Mouse (Mus musculus) thymus, adult 2 months (tissue): ENCODE measurements around the gene Ttc27.

Experiments
- CTCF ChIP-seq: fragments of 200-500 bp; IDR thresholded peaks from 2 replicates; pipeline ENCODE4 v1.5.1; 2012; ENCODE audit warnings: mild to moderate bottlenecking, control low read depth, low read length, moderate library complexity, borderline replicate concordance; ENCODE audit not compliant: control insufficient read depth, poor library complexity, insufficient read depth; ENCODE audit errors: extremely low read depth
- POLR2A ChIP-seq: fragments of 200-500 bp; IDR thresholded peaks from 2 replicates; pipeline ENCODE4 v1.6.1; 2012; ENCODE audit warnings: mild to moderate bottlenecking, low read length, control low read depth, moderate library complexity; ENCODE audit not compliant: control insufficient read depth, poor library complexity, insufficient read depth; ENCODE audit errors: extremely low read depth

GRCm38 (mm10) chr17:74860180-74860993 lies 142.9 kb downstream of the Ttc27 start:
- TF ChIP-seq CTCF, result no peak
- no peak for TF ChIP-seq POLR2A
